Mouse (Mus musculus): ENCODE data around the gene Inhbb. TPM values are rescaled to one million over a fixed set of nuclear protein-coding genes. Genes with fewer than 3 reads are reported as not detected.

Inhbb gene
- total RNA-seq, 2 experiments from 2014 or later = 5.9 to 7.8 TPM

DNA sequence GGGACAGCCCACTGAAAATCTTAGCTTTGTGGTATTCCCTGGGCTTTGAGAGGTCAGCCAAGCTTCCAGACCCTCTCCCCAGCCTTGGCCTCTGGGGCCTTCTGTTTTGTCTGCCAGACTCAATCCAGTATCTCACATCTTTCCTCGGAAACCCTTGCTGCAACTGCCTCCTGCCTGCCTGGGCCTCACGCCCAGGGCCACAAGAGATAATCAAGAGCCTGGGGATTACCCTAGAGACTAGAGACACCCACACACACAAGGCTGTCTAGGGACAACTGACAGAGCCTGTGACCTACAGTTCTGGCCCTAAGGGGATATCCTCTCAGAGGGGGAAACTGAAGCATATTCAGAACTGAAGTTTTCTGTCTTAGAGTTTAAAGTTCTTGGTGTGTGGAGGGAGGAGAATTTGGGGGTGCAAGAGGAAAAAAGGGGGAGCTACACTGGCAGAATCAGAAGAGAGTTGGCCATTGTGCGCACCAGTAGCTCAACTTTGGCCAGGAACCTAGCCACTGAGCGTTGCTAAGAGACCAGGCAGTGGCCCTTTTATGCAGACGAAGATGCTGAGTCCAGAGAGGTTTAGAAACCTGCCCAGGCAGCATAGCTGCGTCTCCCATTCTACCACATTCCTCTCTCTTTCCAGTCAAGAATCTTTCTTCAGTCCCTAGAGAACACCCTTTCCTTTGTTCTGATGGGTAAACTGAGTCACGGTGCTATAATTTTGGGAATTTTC lies 32.1 kb downstream of the Inhbb start:
- Histone ChIP-seq H3K4me3 (no peak overlapping the region), H3K27ac (peak overlapping the region; percentile 24; the same call in 1 of the 2 replicates)
- peak in 1 of 2 experiments; percentile 24 for DNase-seq (ENCODE audit: low spot score in 2 of 2)
- no peak for TF ChIP-seq CTCF (conservative IDR thresholded peaks at IDR 0.05)

DNA sequence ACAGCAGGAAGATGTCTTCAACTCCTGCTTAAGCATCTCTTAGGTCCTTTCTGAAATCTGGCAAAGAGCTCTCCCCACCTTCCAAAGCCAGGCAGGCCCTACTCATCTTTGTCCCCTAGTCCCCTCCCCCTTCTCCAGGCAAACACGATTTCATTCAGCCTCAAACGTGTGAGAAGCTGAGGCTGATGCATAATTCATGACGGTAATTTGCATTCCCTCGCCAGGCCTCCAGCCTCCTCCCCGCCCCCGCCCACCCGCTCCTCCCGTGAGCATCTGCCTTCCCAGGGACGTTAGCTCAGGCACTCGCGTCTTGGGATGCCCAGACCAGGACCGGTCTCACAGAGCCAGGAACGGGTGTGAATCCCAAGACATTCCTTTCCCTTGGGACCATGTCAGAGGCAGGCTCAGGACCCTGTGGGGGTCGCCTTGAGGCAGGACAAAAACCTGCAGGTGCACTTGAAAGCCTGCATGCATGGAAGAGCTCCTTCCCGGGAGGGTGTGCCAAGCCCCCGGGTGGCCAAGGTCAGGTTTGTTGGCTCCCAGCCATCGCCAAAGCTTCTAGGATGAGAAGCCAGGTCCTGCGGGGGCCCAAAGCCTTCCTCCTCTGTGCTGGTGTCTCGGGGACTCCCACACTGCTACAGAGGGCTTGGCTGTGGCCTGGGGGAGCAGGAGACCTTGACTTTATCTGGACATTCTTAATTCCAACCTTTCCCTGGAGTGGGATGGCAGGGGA lies 33.2 kb downstream of the Inhbb start:
- Histone ChIP-seq H3K4me3 (no peak overlapping the region), H3K27ac (peak overlapping the region; percentile 24; the same call in 1 of the 2 replicates)
- peak; percentile 31 to 61 for DNase-seq (ENCODE audit: low spot score in 2 of 2)
- TF ChIP-seq CTCF (conservative IDR thresholded peaks at IDR 0.05) = no peak

DNA sequence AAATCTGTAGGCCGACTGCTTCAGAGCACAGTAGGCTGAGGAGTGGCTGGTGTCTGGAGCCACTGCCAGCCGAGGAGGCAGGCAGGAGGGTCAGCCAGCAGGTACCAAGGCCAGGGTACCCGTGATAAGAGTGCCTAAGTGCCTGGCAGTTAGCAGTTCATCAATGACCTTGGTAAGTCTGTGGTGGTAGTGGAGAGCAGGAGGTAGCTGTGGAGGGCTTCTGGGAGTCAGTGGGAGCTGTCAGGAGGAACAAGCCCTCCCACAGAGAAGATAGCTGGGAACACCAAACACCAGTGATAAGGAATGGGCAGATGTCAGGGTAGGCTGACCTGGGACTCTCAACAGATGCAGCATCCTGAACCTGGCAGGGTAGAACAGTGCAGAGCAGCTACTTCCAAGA lies 35.7 kb downstream of the Inhbb start:
- Histone ChIP-seq H3K27ac (no peak overlapping the region), H3K4me3 (no peak overlapping the region)
- no peak for TF ChIP-seq CTCF (conservative IDR thresholded peaks at IDR 0.05)
- no peak for DNase-seq (ENCODE audit: low spot score in 2 of 2)

DNA sequence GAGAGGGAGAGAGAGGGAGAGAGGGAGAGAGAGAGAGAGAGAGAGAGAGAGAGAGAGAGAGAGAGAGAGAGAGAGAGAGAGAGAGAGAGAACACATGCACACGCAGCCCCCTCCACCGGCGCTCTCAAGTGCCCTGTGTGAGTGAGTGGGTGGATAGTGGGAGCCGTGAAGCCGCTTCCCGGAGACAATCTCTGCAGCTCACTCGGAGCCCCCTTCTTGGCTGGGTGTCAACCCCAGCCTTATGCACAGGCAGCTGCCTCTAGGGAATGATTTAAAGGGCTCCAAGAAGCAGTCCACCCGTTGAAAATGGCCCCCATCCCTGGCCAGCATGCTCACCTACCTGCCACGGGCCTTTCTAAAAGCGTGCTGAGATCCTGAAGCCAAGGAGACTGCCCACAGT lies 38.1 kb downstream of the Inhbb start:
- Histone ChIP-seq H3K27ac (no peak overlapping the region), H3K4me3 (no peak overlapping the region)
- no peak for TF ChIP-seq CTCF (conservative IDR thresholded peaks at IDR 0.05)
- peak; percentile 68 to 75 for DNase-seq (ENCODE audit: low spot score in 2 of 2)

DNA sequence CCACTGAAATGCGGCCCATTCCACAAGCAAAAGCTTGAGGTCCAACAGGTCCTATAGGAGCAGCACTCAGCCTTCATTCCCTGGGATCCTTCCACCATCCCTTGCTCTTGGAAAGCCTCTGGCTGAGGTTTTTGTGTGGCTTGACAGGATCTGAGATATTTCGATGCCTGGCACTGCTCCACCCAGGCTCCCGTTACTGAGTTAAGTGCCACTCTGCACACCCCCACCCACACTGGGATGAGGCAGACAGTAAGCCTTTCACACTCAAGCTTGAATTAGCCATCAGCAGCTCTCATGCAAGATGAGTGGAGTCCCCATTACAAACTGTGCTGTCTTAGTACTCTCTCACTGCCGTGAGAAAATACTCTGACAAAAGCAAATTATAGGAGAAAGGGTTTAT lies 41.4 kb downstream of the Inhbb start:
- H3K27ac ChIP-seq = no peak overlapping the region
- peak in 1 of 2 experiments; percentile 23 for DNase-seq (ENCODE audit: low spot score in 2 of 2)
- H3K4me3 ChIP-seq = no peak overlapping the region
- no peak for TF ChIP-seq CTCF (conservative IDR thresholded peaks at IDR 0.05)

DNA sequence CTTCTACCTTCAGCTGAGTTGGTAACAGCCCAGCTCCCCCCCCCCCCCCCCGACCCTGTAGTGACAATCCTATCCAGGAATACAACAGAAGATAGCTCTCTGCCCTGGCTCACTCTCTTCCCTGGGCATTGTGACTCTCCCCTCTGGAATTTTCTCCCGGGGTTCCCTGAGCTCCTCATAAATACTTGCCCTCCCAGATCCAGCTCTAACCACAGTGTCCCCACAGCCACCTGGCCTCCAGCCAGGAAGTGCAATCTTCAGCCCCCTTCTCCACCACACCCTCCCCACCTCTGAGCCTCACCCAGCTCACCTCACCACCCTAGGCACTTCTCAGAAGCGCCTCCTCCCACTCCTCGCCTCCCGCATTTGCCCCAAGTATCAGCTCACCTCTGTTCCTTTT lies 46.7 kb downstream of the Inhbb start:
- DNase-seq (ENCODE audit: low spot score in 2 of 2) = no peak
- TF ChIP-seq CTCF (conservative IDR thresholded peaks at IDR 0.05) = no peak
- H3K4me3 ChIP-seq = no peak overlapping the region
- H3K27ac ChIP-seq = no peak overlapping the region

DNA sequence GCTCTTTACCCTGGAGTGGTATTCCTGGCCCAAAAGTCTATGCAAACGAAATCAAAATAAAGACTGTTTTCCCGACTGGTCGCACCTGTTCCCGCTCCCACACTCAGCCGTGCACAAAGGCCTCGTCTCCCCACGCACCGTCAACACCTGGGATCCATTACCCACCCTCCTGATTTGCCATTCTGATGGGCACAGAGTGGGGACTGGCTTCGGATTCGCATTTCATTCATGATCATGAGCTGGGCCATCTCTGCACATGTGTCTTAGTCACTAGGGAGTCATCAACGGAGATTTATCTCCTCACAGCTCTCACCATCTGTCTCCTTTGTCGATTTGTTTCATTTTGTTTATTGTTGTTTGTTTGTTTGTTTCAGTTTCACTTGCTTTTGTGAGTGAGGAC lies 54.5 kb downstream of the Inhbb start:
- no peak overlapping the region for H3K27ac ChIP-seq
- no peak for TF ChIP-seq CTCF (conservative IDR thresholded peaks at IDR 0.05)
- no peak overlapping the region for H3K4me3 ChIP-seq
- no peak for DNase-seq (ENCODE audit: low spot score in 2 of 2)

DNA sequence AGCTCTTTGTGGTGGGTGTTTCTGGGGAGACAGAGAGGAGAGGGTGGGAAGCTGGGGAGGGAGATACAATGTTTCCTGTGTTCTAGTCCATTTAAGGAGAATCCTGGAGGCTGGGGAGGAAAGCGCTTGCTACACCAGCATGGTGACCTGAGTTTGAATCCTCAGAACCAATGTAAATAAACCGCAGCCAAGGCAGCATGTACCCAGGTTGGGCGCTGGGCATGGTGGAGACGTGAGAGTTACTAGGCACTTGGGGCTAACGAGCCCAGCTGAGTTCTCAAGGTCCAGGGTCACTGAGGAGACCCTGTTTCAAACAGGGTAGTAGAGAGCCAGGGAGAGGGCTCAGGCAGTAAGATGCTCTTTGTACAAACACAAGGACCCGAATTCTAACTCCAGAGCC lies 55.7 kb downstream of the Inhbb start:
- H3K4me3 ChIP-seq = no peak overlapping the region
- H3K27ac ChIP-seq = no peak overlapping the region
- DNase-seq (ENCODE audit: low spot score in 2 of 2) = no peak
- no peak for TF ChIP-seq CTCF (conservative IDR thresholded peaks at IDR 0.05)

Other genes starting within 250 kb of the Inhbb start
- 10 to 100 TPM; 21.0 to 22.0 TPM for gene Ralb, start 82.5 kb upstream of the Inhbb start, total RNA-seq (2021)
- gene Tmem185b, start 103.9 kb upstream of the Inhbb start, total RNA-seq (2021) = 10 to 100 TPM; 15.4 to 19.8 TPM
- gene Epb41l5, start 226.8 kb upstream of the Inhbb start, total RNA-seq (2021) = 1 to 10 TPM; 5.5 to 5.9 TPM